Mouse (Mus musculus) cerebellum, postnatal 10 days (tissue): ENCODE data around the gene Olfr1014.

Experiments
- DNase-seq, 2 experiments: peaks; one replicate each; pipeline ENCODE4 v3.0.0; 2021; ENCODE audit warnings: mixed read lengths in 2 of 2

Olfr1014 gene

DNA sequence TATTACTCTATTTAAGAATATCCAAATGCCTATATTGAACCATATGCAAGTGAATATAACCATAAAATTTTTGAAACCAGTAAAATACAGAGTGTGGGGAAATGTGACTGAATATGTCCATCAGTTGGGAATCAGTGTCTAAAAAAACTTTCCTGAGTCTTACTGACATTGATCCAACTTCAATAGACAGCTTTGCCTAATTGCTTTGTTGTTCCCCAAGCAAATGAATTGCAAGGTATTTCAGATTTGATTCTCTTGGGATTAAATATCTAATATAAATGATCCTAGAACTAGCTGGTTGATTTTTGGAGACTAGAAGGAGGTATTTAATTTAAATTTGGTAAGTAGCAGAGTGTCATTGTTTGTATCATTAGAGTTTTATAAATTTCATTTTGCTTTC, at the start of gene Olfr1014:
Olfr1014 (plus strand) TSS at position 301 of the 400 bp plus-strand sequence.
- no peak for DNase-seq

DNA sequence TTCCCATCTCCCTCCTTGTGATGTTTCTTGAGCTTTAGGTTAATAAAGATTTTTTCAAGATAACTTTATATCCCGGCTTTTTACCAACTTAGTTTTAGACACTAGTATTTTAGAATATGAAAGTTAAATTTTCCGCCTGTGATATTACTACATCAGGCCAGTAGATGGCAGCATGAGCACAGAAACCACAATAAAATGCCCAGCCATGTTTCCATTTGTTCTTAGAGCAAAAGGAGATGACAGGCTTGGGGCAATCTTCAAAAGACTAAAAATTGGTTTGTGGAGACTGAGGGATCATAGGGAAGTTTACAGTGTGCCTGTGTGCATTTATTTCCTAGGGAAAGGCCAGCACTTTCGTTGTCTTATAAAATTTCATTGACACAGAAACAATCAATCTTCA, 46.7 kb upstream of the Olfr1014 start:
- peak; percentile 35 to 52 for DNase-seq

DNA sequence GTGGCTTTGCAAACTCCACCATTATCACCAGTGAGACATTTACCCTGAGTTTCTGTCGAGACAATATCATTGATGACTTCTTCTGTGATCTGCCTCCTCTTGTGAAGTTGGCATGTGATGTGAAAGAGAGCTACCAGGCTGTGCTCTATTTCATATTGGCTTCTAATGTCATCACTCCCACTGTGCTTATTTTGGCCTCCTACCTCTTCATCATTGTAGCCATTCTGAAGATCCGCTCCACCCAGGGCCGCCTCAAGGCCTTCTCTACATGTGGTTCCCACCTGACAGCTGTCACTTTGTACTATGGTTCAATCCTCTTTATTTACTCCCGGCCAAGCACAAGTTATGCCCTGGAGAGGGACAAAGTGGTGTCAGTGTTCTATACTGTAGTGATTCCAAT, 18.7 kb upstream of the Olfr1014 start:
- peak; percentile 14 to 59 for DNase-seq

DNA sequence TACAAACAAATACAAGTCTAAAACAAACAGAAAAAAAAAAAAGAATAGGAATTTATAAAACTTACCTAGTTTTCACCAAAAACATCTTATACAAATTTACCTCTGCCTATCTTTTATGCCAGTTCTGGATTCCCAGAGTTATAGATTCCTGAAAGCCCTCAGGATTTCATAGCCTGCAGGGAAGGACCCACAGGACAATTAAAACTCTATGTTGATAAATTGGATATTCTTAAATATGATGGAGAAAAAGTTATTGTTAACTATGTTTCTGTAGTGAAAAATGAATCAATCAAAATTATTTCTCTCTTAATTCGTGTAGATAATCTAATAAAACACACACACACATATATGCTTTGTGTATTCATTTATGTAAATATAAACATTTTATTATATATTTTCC, 9.8 kb upstream of the Olfr1014 start, which contains the start of gene Olfr1012:
Olfr1012 (minus strand) TSS at position 101 of the 400 bp plus-strand sequence.
- no peak for DNase-seq

DNA sequence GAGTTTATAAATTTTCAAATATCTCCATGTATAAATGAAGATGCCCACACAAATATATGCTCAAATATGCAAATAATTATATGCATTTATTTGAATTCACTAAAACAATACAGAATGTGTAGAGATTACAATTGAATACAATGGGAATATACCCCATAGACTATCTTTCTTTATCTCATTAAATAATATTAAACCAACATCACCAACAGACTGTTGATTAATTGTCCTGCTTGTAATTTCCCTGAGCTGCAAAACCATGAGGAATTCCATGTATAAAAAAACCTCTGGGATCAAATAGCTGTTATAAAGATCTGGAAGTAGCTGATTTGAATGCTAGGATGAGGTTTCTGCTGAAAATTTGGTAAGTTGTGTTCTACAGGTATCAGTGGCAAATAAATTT, 5.7 kb upstream of the Olfr1014 start, which contains the start of gene Olfr1013:
Olfr1013 (plus strand) TSS at position 301 of the 400 bp plus-strand sequence.
- no peak for DNase-seq

DNA sequence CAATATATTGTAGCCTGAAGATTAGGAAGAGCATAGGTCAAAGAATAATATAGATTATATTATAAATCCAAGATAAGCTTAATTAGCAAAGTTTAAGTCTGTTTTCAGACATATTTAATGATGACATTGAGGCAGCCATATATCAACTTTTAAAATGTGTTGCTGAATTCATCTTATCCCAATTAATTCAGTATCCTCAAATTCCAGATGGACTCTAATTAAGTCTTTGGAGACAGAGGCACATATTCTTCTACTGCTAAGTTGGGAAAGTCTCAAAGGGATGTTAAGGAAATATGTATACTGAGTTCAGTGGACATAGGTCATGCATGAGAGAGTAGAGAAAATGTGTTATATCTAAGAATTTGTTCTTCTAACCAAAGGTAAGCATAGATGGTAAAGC, 9.2 kb downstream of the Olfr1014 start, which contains the start of gene Olfr1015:
Olfr1015 (plus strand) TSS at position 301 of the 400 bp plus-strand sequence.
- DNase-seq: no peak

DNA sequence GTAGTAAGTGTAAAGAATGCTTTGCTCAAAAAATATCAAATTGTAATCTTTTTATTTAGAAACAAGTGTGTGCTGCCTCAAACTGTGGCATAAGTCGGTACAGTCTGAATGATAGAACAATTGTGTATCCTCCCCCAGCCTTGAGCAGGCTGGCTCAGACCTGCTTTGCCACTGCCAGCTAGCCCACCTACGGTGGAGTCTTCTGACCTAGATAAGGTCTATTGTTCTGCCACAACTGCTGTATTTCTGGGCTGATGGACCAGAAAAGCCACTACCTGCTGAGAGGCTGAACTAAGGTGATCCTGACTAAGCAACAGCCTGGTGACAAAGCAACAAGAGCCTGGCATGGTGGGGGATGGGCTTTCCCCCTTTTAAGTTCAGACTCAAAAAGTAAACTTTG, 19.8 kb downstream of the Olfr1014 start:
- DNase-seq: peak; percentile 1 to 2

DNA sequence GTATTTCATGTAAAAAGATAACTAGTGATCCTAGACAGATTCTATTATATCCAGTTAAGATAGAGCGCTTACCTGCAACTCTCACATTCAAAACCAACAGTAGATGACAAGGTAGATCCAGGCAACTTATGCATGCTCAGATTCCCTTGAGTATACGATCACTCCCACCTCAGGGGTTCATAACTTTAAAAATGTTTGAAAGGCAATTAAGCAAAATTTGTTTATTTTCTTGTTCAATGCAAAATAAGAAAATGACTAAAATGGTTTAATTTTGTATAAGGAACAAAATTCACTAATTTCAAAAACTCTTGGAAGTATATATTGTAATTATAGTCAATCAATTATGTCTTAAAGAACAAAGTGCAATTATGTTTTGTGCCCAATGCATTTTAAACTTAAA, 29.9 kb downstream of the Olfr1014 start, which contains the start of gene Olfr1016:
Olfr1016 (minus strand) TSS at position 101 of the 400 bp plus-strand sequence.
- no peak for DNase-seq

DNA sequence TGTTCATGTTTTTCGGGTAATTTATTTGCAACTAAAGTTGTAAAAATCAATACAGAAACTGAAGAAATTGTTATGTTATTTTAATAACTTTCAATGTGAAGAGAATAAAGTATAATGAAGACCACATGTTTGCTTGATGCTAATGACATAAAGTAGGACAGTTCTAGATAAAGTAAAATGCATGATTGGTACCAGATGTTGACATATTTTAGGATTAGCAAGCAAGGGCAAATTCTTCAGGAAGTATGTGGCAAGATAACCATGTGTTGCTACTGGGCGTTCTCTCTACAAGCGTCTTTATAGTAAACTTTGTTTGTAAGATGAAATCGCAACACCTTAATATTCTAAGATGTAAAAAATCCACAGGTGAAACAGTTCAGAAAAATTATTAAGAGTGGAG, 32.0 kb downstream of the Olfr1014 start:
- DNase-seq: no peak

DNA sequence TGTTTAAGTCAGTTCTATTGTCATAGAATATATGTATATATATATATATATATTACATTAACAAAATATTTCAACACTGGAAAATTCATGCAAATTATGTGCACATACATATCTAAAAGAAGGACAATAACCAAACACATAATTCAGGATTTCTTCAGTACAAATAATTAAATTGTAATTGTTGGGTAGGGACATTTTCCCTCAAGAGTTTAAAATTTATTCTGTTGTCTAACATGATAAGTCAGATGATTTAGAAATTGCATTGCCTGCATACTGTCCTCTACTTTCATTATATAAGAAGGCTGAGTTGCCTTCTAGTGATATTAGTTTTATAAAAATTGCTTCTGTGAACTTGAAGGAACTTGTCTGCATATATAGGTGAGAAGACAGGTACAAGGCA, 45.7 kb downstream of the Olfr1014 start, which contains the start of gene Olfr1018:
Olfr1018 (plus strand) TSS at position 301 of the 400 bp plus-strand sequence.
- no peak for DNase-seq
